Mouse (Mus musculus) MEL-GATA-1-ER (cell line): ENCODE measurements at regions not wholly inside any gene's neighbourhood (a gene's known extent, or its start where the extent isn't known, plus 50 kb on each side); places are given as distances from the start of the nearest gene placed in this dataset.
"Not testable (repeated sequence)": the region's sequence is repeated elsewhere in the genome, so short reads cannot be mapped to it uniquely, and the experiment has no call there.

Experiments used
- DNase-seq: peaks from one replicate; pipeline ENCODE4 v3.0.0-alpha.2; 2012; ENCODE audit warnings: low read depth; ENCODE audit errors: extremely low read depth

GRCm38 (mm10) chr15:41283199-41283598 is 1149.0 kb downstream of the 9330182O14Rik start:
- DNase-seq, result no peak

- DNase-seq, result no peak
Measured at GRCm38 (mm10) chr15:41286809-41287413, 1152.7 kb downstream of the 9330182O14Rik start.

- DNase-seq, result no peak
Measured at GRCm38 (mm10) chr15:41297419-41297818, 1163.3 kb downstream of the 9330182O14Rik start.

- no peak for DNase-seq
Measured at GRCm38 (mm10) chr15:41306638-41307037, 1172.5 kb downstream of the 9330182O14Rik start.

- DNase-seq, result no peak
Measured at GRCm38 (mm10) chr15:41311728-41312320, 1177.7 kb downstream of the 9330182O14Rik start.

GRCm38 (mm10) chr15:41314916-41315315 is 1180.8 kb downstream of the 9330182O14Rik start:
- DNase-seq, result no peak

GRCm38 (mm10) chr15:41325633-41326252 is 1191.6 kb downstream of the 9330182O14Rik start:
- DNase-seq, result peak; percentile 65

GRCm38 (mm10) chr15:41329286-41329685 is 1195.1 kb downstream of the 9330182O14Rik start:
- no peak for DNase-seq

GRCm38 (mm10) chr15:41330085-41330484 is 1195.9 kb downstream of the 9330182O14Rik start:
- no peak for DNase-seq

GRCm38 (mm10) chr15:41332451-41332850 is 1198.3 kb downstream of the 9330182O14Rik start:
- DNase-seq, result no peak

GRCm38 (mm10) chr15:41333165-41333564 is 1199.0 kb downstream of the 9330182O14Rik start:
- no peak for DNase-seq

- DNase-seq, result not testable (repeated sequence)
Measured at GRCm38 (mm10) chr15:41340621-41341020, 1206.5 kb downstream of the 9330182O14Rik start.

- no peak for DNase-seq
Measured at GRCm38 (mm10) chr15:41345554-41345953, 1211.4 kb downstream of the 9330182O14Rik start.

- DNase-seq, result no peak
Measured at GRCm38 (mm10) chr15:41347221-41347620, 1213.1 kb downstream of the 9330182O14Rik start.

- no peak for DNase-seq
Measured at GRCm38 (mm10) chr15:41352129-41352528, 1218.0 kb downstream of the 9330182O14Rik start.

GRCm38 (mm10) chr15:41359276-41359675 is 1225.1 kb downstream of the 9330182O14Rik start:
- DNase-seq, result no peak

GRCm38 (mm10) chr15:41374669-41375068 is 1240.5 kb downstream of the 9330182O14Rik start:
- DNase-seq, result no peak

GRCm38 (mm10) chr15:41375906-41376305 is 1241.7 kb downstream of the 9330182O14Rik start:
- no peak for DNase-seq

GRCm38 (mm10) chr15:41379637-41380036 is 1245.5 kb downstream of the 9330182O14Rik start:
- DNase-seq, result no peak

- no peak for DNase-seq
Measured at GRCm38 (mm10) chr15:41380429-41380828, 1246.3 kb downstream of the 9330182O14Rik start.

- DNase-seq, result no peak
Measured at GRCm38 (mm10) chr15:41390699-41391098, 1256.5 kb downstream of the 9330182O14Rik start.
